Mouse (Mus musculus): ENCODE results near the gene Hectd2.

Gene Hectd2

DNA sequence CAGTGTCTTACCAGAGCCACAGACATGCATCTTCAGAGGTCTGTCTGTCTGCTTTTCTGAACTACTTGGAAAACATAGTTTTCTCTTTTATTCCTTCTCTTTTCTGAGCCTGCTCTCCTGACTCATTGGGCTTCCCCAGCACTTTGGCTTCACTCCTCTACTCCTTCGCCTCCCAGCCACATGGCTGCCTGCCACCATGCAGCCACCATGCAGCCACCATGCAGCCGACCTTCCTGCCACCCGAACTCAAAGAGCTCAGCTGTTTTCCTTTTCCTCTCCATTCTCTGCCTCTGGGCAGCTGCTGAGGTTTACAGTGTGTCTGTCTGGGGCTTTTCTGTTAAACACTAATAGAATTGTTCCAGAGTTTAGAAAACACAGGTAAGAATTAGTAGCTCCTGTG lies 19.5 kb downstream of the Hectd2 start:
- no peak for DNase-seq

DNA sequence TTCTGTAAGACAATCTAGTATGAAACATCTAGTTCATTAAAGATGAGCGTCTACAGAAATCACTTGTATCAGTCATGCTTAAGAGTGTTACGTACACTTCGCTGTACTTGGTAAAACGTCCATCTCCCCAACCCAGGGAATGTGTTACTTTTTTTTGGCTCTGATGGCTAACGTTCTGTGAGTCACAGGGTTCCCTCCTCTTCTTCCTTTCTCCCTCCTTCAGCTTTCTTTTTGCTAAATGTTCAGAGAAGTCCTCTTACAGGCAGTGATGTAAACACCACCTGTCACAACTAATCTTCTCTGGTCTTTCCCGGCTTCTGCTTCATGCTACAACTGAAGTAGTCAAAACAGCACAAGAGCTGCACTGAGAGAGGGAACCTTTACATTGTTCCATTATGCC lies 20.7 kb downstream of the Hectd2 start:
- no peak for DNase-seq

DNA sequence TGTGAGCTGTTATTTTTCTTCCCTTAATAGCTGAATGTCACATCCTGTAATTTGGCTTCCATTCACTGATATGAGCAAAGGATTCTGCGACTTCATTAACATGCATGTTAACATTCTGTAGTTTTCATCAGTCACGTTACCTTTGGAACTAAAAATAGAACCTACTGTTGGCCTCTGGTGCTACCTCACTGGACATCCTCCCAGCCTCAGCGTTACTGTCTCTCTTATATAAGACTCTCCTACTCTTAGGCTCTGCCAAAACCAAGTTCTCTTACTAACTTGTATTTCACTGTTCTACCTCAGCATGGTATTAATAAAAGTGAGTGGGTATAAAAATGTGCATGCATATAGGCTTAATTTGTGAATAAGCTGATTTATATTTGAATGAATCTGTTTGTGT lies 26.4 kb downstream of the Hectd2 start:
- no peak for DNase-seq

DNA sequence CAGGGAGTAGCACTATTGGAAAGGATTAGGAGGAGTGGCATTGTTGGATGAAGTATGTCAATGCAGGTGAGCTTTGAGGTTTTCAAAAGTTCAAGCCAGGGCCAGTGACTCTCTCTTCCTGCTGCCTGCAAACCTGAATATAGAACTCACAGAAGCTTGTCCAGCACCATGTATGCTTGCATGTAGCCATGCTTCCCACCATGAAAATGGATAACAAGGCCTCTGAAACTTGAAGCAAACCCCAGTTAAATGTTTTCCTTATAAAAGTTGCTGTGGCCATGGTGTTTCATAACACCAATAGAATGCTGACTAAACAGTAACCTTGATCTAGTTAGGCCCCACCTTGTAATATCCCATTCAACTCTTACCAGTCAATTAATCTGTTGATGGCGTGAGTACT lies 27.7 kb downstream of the Hectd2 start:
- no peak for DNase-seq

DNA sequence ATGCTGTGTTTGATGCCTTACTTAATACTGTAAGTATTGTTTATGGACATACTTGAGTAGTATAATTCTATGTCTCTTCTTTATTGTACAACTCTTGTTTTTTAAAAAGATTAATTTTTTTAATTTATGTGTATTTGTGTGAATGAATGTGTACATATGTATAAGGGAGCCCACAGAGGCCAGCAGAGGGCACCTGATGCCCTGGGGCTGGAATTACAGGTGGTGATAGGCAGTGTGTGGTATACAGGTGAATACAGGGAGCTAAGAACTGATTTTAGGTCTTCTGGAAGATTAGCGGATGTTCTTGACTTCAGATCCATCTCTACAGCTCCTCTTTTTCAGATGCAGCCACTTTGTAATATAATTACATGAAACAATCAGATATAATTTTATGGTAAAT lies 31.1 kb downstream of the Hectd2 start:
- DNase-seq: no peak

DNA sequence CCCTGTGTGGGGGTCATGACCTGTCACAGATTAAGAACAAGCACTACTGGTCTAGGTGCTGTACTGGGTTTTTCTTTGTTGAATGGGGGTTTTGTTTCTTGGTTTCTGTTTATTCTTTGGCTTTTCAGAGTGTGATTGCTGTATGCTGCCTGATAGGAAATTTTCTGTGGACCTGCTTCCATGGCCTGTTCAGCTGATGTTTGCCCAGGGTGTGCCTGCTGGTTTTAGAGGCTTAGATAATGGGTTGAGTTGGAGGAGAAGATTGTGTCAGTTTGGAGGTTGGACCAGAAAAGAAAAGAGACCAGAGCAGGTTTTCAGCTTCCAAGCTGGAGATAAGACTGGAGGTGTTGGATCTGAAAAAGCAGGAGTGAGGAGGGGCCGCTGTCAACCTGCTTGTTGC lies 40.0 kb downstream of the Hectd2 start:
- no peak for DNase-seq

DNA sequence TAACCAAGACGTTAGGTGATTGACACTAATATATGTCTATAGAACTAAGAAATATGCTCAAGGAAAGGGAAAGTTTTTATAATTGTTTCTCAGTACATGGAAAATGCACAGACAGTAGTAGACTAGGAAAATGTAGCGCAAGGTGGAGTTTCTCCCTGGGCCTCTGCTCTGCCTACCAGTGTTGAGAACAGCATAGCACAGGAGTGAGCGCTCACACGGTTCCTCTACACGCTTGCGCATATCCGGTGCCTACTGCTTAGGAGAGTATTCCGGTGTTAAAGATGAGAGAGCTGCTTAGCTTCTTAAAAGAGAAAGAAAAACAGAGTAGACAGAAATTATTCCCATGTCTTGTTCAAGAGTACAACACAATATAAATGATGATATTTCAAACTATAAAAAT lies 47.4 kb downstream of the Hectd2 start:
- DNase-seq: no peak

DNA sequence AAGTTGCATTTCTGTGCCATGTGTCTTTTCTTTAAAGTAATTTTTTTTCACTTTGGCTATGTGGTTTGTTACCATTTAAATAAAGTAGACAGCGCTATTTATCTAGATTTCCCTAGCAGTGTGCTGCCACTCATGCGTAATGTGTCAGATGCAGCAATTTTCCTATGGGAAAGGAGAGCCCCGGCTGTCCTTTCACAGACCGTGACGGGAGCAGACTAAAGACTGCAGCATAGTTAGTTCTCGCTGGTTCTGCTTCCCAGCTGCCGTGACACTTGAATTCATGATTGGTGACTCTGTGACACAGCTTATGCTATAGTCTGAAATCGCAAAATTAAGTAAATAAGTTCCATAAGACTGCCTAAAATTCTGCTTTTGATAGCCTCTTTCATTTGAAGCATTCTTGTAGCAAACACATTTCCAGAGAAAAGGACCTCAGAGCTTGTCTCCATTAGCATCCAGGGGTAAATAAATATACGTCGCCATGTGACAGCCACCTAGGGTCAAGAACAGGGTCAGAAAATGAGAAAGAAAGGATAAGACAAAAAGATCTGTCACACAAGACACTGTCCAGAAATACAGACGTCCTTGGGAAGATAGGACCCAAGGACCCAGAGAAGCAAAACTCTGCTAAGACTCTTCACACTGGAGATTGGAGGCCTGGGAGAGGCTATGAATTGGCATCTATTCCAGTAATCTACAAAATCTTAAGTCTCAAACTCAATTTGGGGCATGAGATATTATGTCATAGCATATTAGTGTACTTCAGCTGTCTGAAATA lies 48.3 kb downstream of the Hectd2 start:
- no peak for DNase-seq

DNA sequence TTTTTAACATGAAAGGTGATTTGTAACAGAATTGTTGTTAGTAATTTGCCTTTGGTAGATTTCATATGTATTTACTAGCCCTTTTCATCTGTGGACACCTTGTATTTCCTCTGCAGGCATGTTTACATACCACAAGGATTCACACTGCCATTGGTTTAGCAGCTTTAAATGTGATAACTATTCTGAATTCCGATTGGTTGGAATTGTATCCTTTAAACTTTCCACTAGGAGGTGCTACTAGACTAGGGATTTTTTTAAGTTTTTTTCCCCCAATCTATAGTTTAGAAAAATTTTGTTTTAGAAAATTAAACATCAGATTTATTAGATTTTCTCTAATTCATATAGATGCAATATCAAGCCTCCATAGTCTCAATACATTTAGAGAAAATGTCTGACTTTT lies 51.8 kb downstream of the Hectd2 start:
- no peak for DNase-seq

DNA sequence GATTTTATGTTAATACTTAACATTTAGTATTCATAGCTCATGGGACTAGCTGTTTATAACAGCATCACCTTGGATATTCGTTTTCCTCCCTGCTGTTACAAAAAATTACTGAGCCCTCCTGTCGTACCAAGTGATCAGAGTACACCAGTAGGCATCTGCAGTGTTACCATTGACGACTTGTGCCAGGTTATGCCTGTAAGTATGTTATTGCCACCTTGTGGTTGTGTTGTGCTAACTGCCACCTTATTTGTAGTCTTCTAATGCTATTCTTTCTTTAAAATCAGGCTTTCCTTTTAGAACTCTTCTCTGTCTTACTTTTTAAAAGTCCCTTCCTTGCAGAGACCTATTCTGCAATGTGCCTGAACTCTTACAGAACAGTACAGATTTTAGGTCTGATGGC lies 54.8 kb downstream of the Hectd2 start:
- no peak for DNase-seq

DNA sequence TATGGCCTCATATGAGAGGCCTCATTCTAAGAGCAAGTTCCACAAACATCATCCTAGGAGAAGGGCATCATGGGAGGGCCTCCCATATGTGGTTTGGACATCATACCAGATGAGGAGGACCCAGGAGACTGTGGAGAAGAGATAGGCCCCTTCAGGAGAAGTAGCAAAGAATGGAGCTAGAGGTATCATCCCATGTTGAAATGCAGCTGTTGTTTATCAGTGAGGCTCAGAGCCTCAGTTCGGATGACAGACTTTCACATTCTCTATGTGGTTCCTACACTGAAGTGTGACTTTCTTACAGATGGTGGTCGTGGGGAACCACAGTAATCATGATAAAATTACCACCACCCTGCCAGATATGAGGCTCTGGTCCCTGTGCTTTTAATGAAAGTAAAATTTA lies 55.9 kb downstream of the Hectd2 start:
- DNase-seq: no peak

DNA sequence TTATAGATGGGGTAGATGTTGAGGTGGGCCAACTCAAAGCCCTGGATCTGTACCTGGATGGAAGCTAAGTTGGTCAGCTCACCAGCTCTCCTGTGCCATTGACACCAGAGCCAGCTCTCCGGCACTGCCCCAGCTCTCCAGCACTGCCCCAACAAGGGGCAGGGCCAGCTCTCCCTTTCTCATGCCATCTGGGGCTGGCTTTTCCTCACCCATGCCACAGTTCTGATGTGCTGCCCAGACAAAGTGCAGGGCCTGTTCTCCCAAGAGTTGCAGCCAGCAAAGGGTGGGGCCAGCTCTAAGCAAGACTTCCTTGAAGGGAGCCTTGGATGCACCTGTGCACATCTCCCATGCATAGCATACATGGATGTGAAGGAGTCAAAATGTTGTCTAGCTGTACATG lies 71.5 kb downstream of the Hectd2 start:
- DNase-seq: no peak

DNA sequence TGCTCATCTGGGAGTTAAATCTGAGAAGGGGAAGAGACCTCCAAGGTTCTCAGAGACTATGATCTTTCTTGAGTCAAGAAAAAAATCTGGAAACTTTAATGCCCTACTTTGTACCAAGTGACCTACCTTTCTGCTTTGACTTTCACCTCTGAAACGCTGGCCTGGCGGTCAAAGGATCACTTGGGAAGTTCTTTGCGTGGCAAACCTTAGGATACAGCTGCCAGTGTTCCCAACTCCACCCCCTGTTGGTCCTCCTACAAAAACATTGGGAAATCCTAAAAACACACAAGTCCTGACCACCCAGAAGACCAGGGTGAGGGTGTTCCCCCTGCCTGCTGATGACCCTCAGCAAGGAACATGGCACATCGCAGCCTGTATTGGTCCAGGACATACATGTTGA lies 72.4 kb downstream of the Hectd2 start:
- no peak for DNase-seq

DNA sequence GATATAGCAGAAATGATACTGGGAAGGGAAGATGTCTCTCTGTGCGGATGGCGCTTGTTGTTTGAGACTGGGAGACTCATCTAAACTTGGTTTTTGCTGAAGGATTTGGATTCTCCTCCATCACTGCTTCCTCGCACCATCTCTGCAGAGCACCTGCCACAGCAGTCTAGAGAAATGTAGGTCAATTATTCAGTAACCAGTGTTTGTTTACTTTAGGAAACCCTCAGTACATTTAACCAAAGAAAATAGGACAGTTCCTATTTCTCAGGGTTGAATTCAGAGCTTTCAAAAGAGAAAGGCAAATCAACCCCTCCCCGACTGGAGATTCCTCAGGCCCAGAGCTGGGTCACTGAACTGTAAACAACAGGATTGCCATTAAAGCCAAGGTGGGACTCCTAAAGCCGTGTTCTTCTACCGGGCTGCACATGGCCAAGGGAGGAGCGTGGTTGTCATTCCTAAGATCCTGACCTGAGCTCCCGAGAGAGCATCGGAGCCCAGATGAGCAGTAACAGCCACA lies 75.0 kb downstream of the Hectd2 start:
- DNase-seq: no peak

DNA sequence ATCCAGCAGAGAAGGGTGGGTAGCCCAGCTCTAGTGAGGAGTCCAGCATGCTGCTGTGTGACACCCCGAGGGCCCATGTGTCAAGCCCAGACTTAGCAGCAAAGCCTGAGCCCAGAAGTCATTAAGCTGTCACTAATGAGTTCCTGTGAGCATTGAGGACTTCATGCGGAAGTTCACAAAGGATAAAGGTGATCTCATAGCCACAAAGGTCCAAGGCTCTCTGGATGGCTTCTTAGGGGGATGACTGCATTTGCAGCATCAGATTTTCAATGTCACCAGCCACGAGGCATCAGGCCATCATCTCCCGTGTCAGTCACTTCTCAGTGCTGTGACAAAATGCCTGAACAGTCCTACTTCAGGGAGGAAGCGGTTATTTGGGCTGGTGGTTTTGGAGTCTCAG lies 75.9 kb downstream of the Hectd2 start:
- DNase-seq: no peak

DNA sequence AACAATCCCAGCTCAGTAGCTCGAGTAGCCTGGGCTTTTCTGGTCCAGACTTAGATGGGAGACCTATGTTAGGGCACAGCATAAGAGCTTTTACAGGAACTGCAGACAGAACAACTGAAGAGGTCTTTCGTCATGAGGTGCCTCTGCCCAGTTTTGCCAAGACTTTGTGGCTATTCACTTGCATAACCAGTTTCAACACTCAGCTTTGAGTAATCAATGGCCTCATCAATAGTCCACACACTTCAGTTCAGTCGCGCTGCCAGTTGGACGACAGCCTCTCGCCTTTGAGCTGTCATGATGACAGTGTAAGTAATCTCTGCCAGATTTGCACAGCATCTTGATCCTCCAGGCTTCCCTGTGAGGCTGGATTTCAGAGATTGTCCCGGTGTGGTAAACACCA lies 80.3 kb downstream of the Hectd2 start:
- DNase-seq: peak; percentile 9 to 38

DNA sequence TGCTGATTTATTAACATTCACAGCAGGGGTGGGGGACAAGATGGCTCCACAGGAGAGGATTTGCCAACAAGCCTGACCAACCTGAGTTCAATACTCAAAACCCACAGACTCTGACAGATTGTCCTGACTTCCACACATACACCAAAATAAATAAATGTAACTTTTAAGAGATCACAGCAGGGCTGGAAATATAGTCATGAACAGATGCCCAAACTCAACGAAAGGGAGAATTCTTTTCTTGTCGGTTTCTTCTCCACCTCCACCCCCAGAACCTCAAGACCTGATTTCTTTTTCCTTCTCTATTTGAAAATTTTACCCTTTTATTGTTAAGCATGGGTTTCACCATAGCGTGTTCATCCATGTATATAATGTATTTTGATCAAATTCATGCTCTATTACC lies 82.8 kb downstream of the Hectd2 start:
- DNase-seq: no peak

DNA sequence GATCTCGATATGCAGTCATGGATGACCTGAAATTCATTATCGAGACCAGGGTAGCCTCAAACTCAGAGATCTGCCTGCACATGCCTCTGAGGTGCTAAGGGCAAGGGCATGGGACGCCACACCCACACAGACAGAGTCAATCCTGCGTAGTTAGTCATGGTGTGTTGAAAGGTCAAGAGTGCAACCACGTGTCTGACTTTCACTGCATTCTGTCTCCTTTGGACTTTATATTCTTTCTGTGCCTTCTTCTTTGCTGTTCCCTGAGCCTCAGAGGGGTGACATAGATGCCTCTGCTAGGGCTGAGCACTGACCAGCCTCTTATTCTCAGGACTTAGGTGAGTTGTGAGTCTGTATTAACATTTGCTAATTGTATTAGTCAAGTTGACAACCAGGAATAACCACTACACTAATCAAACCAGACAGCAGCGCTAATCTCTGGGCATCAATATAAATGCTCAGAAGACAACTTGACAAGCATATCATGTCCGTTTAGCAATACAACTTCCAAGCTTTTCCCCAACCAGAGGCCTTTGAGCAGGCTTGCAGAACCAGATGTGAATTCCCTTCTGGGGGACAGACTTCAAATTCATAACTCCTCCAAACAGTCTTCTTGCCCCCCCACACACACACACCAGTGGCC lies 83.6 kb downstream of the Hectd2 start:
- no peak for DNase-seq

DNA sequence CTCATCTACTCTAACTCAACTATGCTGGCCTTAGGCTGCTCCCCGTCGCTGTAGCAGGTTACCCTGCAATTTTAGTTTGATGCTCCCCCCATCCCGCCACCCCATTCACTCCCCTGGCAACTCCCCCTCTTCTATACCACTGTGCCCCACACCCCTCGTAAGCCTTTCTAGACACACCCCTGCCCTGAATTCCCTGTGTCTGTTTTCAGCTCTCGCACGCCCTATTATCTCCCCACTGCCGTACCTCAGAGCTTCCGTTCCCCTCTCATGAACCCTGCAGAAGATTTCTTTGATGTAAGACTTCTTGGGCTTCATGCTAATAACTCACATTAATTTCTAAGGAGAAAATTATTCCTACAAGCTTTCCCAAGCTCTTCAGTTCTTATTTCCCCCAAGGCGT lies 84.6 kb downstream of the Hectd2 start:
- DNase-seq: no peak

DNA sequence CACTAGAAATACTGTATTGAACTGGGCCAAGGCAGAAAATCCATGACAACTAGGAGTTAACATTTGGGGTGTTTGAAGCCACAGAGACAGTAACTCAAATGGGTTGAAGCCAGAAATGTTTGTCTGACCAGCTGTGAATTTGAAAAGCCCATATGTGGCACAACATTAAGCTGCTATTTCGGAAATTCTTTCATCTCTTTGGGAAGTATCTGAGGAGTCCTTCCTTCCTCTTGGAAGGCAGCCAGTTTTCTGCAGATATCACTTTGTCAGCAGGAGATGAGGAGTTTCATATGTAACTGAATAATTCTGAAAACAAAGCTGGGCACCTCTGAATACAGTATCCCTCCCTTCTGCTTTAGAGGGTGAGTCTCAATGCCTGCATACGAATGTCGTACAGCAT lies 86.7 kb downstream of the Hectd2 start:
- no peak for DNase-seq

DNA sequence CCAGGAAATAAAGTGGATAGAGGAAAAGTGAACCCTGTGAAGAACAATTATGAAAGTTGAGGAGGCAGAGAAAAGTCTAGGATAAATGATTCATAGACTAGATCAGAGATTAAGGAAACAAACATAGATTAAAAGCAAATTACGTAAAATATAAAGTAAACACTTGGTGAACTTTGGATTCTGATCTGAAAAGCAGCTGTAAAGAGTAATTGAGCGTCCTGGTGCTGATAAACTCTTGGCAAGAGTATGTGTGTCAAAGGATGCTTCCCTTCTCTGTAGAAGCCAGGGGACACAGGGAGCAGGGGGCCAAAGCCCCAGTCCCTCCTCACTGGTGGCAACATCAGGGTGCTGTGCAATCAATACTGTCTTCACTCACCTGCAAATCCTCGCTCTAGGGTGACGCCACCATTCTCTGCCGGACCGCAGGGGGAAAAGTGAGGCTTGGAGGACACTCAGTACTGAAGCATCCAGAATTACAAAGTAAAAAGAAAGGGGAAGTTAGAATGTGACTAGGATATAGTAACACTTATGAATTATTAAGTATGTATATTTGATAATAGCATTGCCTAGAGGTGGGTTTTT lies 91.0 kb downstream of the Hectd2 start:
- DNase-seq: no peak

DNA sequence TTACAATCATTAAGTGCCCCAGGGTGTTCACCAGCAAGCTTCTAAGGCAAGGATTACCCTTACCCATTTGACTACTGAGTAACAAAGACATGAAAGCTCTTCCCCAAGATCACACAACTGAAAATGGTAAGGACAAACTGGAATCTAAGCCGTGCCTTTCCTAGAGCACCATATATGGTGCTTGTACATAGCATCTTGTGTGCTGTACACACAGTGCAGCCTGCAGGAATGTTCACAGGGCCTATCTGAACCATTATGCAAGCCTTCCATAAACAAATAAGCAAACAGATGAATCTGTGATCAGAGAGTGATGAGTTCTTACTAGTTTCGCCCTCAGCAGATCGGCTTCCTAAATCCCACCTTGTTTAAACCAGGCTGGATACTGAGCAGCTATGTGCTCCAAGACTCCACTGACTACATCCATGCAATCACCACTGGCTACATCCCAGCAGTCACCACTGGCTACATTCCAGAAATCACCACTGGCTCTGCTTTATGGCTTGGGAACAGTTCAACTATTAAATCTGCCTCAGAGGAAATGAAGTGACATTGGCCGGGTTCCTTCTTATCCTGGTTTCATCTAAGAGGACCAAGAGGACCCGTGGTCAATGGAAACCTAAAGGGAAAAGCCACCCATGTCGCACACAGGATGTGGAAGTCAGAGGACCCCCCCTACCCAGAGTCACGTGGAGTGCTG lies 91.8 kb downstream of the Hectd2 start:
- peak in 1 of 2 experiments; percentile 18 for DNase-seq

DNA sequence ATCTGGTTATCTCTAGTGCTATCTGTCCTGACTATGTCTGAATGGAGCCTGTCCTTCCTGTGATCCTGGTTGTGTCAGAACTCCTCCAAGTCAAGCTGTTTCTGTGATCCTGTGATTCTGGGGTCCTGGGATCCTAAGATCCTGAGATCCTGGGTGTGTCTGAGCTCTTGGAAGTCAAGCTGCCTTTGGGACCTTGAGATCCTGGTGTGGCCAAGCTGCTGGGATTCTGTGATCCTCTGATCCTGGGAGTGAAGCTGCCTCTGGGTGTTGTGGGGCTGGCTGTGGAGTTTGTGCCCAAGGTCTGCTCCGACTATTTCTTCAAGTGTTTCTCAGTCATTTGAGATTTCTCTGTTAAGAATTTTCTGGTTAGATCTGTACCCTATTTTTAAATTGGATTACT lies 98.2 kb downstream of the Hectd2 start:
- DNase-seq: no peak

DNA sequence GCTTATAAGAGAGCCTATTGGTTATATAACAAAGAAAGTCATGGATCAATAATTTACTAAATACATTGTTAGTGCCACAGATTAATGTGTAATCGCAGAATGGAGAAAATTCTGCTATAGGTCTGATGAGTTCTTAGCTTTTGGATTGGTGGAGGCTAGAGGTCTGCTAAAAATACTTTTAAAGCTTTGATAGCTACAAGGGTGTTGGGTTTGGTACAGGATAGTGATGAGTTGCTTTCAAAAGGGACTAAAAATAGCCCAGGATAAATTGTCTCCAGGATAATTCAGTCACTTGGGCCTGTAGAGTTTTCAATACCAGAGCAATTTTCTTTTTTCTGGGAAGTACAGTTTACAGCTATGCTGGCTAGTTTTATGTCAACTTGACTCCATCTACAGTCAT lies 108.3 kb downstream of the Hectd2 start:
- no peak for DNase-seq

Measured in lung, adult 18-20 months (tissue).